Mouse (Mus musculus): ENCODE results near the gene Myof.

DNA sequence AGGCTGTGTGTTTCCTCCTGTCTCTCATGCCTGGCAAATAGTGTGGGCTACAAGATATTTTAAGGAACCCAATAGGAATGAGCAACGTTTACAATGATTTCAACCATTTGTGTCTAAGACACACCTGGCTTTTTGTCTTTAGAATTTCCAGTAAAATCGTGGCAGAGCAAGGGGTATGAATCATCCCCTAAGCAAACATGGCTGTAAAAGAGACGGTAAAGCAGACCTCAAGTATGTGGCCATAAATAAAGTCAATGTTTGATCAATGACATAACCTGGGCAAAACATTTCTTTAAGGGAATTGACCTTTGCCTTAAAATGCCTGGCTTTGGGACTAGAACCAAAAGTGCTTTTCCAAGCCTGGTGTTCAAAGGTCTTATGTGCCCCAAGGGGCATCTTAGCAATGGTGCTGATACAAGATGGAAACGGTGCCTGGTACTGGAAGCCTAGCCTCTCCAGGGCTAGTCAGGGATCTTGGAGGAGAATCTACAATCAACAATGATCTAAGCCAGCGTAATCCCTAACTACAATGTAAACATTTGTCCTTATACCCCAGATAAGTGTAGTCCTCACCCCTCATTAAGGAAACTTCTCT, 39.7 kb upstream of the Myof start:
- TF ChIP-seq CTCF (IDR thresholded peaks at IDR 0.05), result no peak
- no peak for TF ChIP-seq EP300 (IDR thresholded peaks at IDR 0.05)
